Mouse (Mus musculus) spleen, adult 2 months (tissue): ENCODE results near the gene Myo16. TPM values are rescaled to one million over a fixed set of nuclear protein-coding genes. Genes with fewer than 3 reads are reported as not detected.
A peak's percentile ranks its signal among the peaks of the same experiment; 100 is the strongest.

Source experiments
- DNase-seq, 2 experiments: peaks; one replicate each; pipeline versions ENCODE4 v3.0.0 to v3.0.0-alpha.2; 2012 to 2021; ENCODE audit warnings: low spot score in 2 of 2, low read depth in 1 of 2
- H3K27ac ChIP-seq: fragments of 200-500 bp; 2 replicates; pipeline ENCODE4 v1.5.1; 2012; ENCODE audit warnings: low read length, inconsistent platforms; ENCODE audit not compliant: insufficient read depth
- H3K27me3 ChIP-seq: fragments of 200-500 bp; 2 replicates; pipeline ENCODE4 v1.6.1; 2012; ENCODE audit warnings: mild to moderate bottlenecking, moderate library complexity, low read length, inconsistent platforms; ENCODE audit not compliant: control insufficient read depth, insufficient read depth
- H3K36me3 ChIP-seq: fragments of 200-500 bp; 2 replicates; pipeline ENCODE4 v1.6.1; 2012; ENCODE audit warnings: mild to moderate bottlenecking, low read length, inconsistent platforms; ENCODE audit not compliant: control insufficient read depth, insufficient read depth
- H3K4me1 ChIP-seq: fragments of 200-500 bp; 2 replicates; pipeline ENCODE4 v1.6.1; 2011; ENCODE audit warnings: inconsistent platforms; ENCODE audit not compliant: control insufficient read depth, insufficient read depth, insufficient read length
- H3K4me3 ChIP-seq: fragments of 200-500 bp; 2 replicates; pipeline ENCODE4 v1.5.1; 2011; ENCODE audit warnings: mild to moderate bottlenecking, inconsistent platforms; ENCODE audit not compliant: insufficient read depth, insufficient read length; ENCODE audit errors: extremely low read depth
- CTCF ChIP-seq: fragments of 200-500 bp; IDR thresholded peaks from 2 replicates; pipeline ENCODE4 v1.5.1; 2011; ENCODE audit warnings: mild to moderate bottlenecking, inconsistent platforms; ENCODE audit not compliant: insufficient read depth, insufficient read length, insufficient replicate concordance; ENCODE audit errors: extremely low read depth
- POLR2A ChIP-seq: fragments of 200-500 bp; IDR thresholded peaks from 2 replicates; pipeline ENCODE4 v1.6.1; 2011; ENCODE audit warnings: low read depth, low read length, inconsistent platforms
- WGBS: fragments of 180-500 bp; shearing (Covaris S2); methylation state at CpG from one replicate; pipeline ENCODE4 v1.1.7; 2018; 5-methylcytosine and 5-hydroxymethylcytosine counted together
- polyA plus RNA-seq: library from polyadenylated mRNA; depleted of rRNA; stranded (reverse); fragments of >200 nt; gene quantifications from 2 replicates; pipeline ENCODE4 v1.2.3, GENCODE M21; 2012

Myo16 gene
- polyA plus RNA-seq, 1 experiment = 0.39 TPM

- H3K4me3 ChIP-seq = no peak overlapping the region
- TF ChIP-seq CTCF (no peak), POLR2A (no peak)
- no peaks in the 10 kb centered on the region for H3K27me3 ChIP-seq
- no peak overlapping the region for H3K27ac ChIP-seq
- WGBS = 86% methylated on average over 8 of the region's 8 CpGs
- no peaks in the 10 kb centered on the region for H3K36me3 ChIP-seq
- H3K4me1 ChIP-seq = no peaks in the 10 kb centered on the region
- DNase-seq = no peak
These were observed 281.8 kb downstream of the Myo16 start for GRCm38 (mm10) chr8:10435492-10435891.

- Histone ChIP-seq H3K4me3 (no peak overlapping the region), H3K4me1 (no peaks in the 10 kb centered on the region), H3K27me3 (no peaks in the 10 kb centered on the region), H3K36me3 (no peaks in the 10 kb centered on the region), H3K27ac (no peak overlapping the region)
- DNase-seq = peak in 1 of 2 experiments; percentile 51
- 23% methylated on average over 11 of the region's 11 CpGs for WGBS
- TF ChIP-seq POLR2A (no peak), CTCF (peak; percentile 96)
These were observed 285.1 kb downstream of the Myo16 start for GRCm38 (mm10) chr8:10438772-10439171.

- no peaks in the 10 kb centered on the region for H3K36me3 ChIP-seq
- no peak overlapping the region for H3K4me3 ChIP-seq
- H3K27me3 ChIP-seq = no peaks in the 10 kb centered on the region
- TF ChIP-seq CTCF = no peak
- TF ChIP-seq POLR2A = no peak
- H3K4me1 ChIP-seq = no peaks in the 10 kb centered on the region
- WGBS = 82% methylated on average over 16 of the region's 16 CpGs
- no peak for DNase-seq
- H3K27ac ChIP-seq = no peak overlapping the region
These were observed 286.1 kb downstream of the Myo16 start for GRCm38 (mm10) chr8:10439595-10440453.

GRCm38 (mm10) chr8:10442562-10442961 is 288.9 kb downstream of the Myo16 start:
- no peak overlapping the region for H3K27ac ChIP-seq
- no peak overlapping the region for H3K4me3 ChIP-seq
- no peak for TF ChIP-seq POLR2A
- TF ChIP-seq CTCF = no peak
- H3K4me1 ChIP-seq = no peaks in the 10 kb centered on the region
- no peaks in the 10 kb centered on the region for H3K36me3 ChIP-seq
- no peak for DNase-seq
- H3K27me3 ChIP-seq = no peaks in the 10 kb centered on the region
- 67% methylated on average over 3 of the region's 3 CpGs for WGBS

- WGBS = 74% methylated on average over 7 of the region's 7 CpGs
- TF ChIP-seq CTCF (no peak), POLR2A (no peak)
- H3K27me3 ChIP-seq = no peaks in the 10 kb centered on the region
These were observed 291.3 kb downstream of the Myo16 start for GRCm38 (mm10) chr8:10445011-10445410.

GRCm38 (mm10) chr8:10448545-10448944 is 294.8 kb downstream of the Myo16 start:
- no peak overlapping the region for H3K4me3 ChIP-seq
- no peak for TF ChIP-seq CTCF
- no peaks in the 10 kb centered on the region for H3K27me3 ChIP-seq
- H3K4me1 ChIP-seq = no peaks in the 10 kb centered on the region
- 17% methylated on average over 14 of the region's 14 CpGs for WGBS
- no peak overlapping the region for H3K27ac ChIP-seq
- no peak for DNase-seq
- H3K36me3 ChIP-seq = no peaks in the 10 kb centered on the region

More at GRCm38 (mm10) chr8:10445011-10445410, 291.3 kb downstream of the Myo16 start:
- Histone ChIP-seq H3K27ac (no peak overlapping the region), H3K4me1 (no peaks in the 10 kb centered on the region), H3K4me3 (no peak overlapping the region), H3K36me3 (no peaks in the 10 kb centered on the region)
- no peak for DNase-seq

GRCm38 (mm10) chr8:10453046-10453445 is 299.3 kb downstream of the Myo16 start:
- no peaks in the 10 kb centered on the region for H3K27me3 ChIP-seq
- H3K4me3 ChIP-seq = no peak overlapping the region
- no peaks in the 10 kb centered on the region for H3K36me3 ChIP-seq
- no peak for TF ChIP-seq POLR2A
- TF ChIP-seq CTCF = no peak
- DNase-seq = no peak
- no peak overlapping the region for H3K27ac ChIP-seq
- 92% methylated on average over 10 of the region's 10 CpGs for WGBS
- no peaks in the 10 kb centered on the region for H3K4me1 ChIP-seq
